Mouse (Mus musculus) lung, postnatal 25 days (tissue): ENCODE measurements around the gene Ap2b1.
A peak's percentile ranks its signal among the peaks of the same experiment; 100 is the strongest.

Experiments
- DNase-seq: peaks from one replicate; pipeline ENCODE4 v3.0.0; 2022; ENCODE audit warnings: low spot score

Ap2b1 gene

DNA sequence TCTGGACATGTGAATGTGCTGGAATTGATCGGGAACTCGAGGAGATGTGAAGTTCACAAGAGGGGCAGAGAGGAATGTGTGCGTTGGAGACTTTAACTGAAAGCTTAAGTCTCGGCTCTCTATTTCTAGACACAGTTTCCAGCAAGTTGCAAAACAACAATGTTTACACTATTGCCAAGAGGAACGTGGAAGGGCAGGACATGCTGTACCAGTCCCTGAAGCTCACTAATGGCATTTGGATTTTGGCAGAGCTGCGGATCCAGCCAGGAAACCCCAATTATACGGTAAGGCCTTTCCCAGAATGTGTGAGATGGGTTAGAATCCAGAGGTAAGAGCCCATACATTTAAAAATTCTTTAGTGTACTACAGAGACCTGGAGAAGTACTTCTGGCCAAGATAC, 98.8 kb downstream of the Ap2b1 start:
- DNase-seq, result peak; percentile 42

- DNase-seq, result no peak
Observed at GRCm38 (mm10) chr11:83398724-83399123, 99.9 kb downstream of the Ap2b1 start.

DNA sequence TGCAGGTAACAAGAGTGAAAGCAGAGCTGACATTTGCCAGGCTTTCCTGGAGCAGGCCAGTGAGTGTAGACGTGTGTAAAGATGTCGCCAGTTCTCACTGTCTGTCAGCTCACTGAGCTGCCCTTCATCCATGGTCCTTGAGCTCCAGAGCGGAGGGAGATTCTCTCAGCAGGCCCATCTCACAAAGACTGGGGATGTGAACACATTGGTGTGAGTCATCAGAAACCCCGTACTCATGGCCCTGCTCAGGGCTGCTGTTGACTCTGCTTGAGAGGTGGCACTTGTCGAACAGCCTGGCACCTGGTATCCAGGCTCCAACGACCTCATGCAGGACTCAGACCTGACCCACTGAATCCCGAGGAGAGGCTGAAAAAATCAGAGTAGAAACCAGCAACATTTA, 105.0 kb downstream of the Ap2b1 start:
- DNase-seq, result no peak

DNA sequence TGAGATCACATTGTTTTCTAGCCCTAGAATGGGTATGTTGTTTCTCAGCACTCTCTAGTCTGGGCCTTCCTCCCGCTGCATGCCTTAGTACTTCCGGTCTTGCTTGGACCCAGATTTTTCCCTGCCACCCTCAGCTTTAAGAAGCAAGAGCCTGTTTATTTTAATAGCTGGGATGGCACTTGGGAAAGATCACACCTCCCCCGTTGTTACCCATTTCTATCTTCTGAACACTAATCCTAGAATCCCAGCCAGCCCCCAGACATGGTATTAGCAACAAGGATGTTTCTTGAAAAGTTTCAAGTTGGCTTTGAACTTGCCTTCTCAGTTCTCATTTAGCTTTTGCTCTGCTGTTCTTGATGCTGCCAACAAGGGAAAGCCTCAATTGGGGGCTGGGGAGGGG, 107.6 kb downstream of the Ap2b1 start:
- DNase-seq, result no peak

DNA sequence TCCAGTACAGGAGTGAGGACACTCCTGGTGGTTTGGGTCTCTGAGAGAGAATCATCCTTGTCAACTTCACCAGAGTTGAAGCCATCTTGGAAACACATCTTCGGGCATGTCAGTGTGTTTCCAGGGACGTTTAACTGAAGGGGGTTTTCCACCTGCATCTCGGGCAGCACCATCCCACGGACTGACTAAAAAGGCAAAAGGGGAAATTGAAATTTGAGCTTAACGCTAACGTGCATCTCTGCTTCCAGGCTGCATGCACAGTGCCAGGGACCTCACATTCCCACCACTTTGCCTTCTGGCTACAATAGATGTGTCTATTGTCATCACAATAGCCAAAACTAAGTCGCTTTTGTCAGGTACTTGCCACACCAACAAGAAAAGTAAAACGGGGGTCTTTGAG, 109.4 kb downstream of the Ap2b1 start:
- DNase-seq, result no peak

DNA sequence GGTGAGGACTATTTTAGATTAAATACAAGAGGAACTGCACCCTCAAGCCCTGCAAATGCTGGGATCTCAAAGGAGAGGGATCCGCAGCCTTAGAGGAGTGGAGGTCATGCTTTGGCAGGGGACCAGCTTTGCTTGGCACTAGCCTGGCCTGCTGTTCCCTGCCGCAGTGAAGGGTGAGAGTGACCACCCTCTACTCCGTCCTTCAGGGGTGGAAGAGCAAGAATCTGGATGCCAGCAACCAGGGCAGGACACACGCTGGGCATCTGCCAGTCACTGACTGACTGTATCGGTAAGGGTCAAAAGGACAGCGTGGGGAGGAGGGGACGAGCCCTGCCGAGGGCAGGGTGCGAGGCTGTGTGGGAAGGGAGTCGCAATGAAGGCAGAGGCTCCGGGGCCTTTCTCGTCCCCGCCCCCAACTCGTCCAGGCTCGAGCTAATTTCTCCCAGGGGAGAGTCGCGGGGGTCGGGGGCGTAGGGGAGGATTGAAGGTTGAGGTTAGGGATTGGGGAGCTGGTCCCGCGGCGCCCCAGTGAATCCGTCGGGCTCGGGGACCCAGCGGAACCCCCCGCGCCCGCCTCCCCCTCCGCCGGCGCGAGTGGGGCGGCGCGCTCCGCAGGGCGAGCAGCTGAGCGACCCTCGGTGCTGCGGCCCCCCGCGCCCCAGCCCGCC, 110.4 kb downstream of the Ap2b1 start, which contains the start of gene Rasl10b:
Rasl10b (plus strand) TSS at position 51 of the 668 bp plus-strand sequence.
- no peak for DNase-seq

DNA sequence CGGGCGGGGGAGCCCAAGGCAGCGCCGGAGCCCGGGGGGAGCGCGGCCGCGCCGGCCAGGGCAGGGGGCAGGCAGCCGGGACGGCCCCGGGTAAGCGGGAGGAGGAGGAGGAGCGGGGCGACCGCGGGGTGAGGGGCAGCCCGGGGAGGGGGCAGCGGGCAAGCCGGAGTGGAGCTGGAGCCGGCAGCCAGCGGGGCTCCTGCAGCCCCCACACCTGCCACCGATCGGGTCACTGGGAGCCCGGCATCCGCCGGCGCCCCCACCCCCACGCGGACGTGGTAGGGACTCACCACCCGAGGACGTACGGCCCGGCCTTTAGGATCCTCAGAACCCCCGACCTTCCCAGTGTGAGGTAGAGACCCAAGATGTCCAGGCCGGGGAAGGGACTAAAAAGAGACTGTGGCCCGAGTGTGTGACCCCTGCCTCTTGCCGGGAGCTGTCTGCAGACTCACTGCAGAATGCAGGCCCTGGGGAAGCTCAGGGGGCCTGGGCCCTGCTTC, 111.0 kb downstream of the Ap2b1 start:
- no peak for DNase-seq

DNA sequence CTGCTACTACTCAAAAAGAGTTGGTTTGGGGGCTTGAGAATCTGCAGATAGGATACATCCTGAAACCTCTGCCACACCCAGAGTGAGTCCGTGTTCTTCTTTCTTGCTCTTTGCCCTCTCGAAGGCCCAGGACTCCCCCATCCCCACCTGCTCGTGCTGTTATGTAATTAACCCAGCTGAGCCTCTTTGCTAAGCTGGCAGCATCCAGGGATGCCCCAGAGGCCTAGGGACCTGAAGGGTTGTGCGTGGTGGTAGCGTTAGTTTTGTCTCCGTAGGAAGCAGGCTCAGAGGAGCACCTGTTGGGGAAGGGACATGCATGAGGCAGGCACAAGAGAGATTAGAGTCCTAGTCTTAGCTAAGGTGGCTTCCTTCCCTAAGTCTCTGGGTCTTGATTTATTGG, 111.7 kb downstream of the Ap2b1 start:
- DNase-seq, result no peak

- peak; percentile 57 for DNase-seq
Observed at GRCm38 (mm10) chr11:83417080-83417479, 118.3 kb downstream of the Ap2b1 start.

GRCm38 (mm10) chr11:83417708-83418107, 118.9 kb downstream of the Ap2b1 start:
- DNase-seq, result no peak

- DNase-seq, result no peak
Observed at GRCm38 (mm10) chr11:83418566-83418965, 119.7 kb downstream of the Ap2b1 start.

DNA sequence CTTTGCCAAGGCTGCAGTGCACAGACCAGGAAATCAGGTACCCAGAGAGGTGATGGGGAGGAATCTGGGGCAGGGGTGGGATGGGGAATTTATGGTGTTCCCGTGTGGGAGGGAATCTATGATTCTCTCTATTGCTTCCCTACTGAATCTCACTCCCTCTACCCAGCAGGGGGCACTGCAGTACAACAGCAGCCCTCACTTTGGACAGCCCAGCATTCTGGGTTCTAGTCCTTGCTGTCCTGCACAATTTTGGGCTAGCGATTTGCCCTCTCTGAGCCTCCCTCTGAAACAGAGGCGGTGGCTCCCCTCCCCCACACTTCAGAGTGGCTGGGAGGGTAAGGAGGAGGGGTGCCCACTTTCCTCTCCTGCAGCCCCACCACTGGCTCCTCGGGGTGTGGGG, 121.5 kb downstream of the Ap2b1 start:
- DNase-seq, result no peak

GRCm38 (mm10) chr11:83421305-83421704, 122.5 kb downstream of the Ap2b1 start:
- peak; percentile 56 for DNase-seq

- DNase-seq, result peak; percentile 71
Observed at GRCm38 (mm10) chr11:83424681-83425080, 125.9 kb downstream of the Ap2b1 start.

GRCm38 (mm10) chr11:83426964-83427363, 128.1 kb downstream of the Ap2b1 start:
- DNase-seq, result peak; percentile 31

- DNase-seq, result no peak
Observed at GRCm38 (mm10) chr11:83429355-83429754, 130.5 kb downstream of the Ap2b1 start, which contains the start of gene Gas2l2. TSS of gene Gas2l2 (minus strand) at chr11:83429455.

- no peak for DNase-seq
Observed at GRCm38 (mm10) chr11:83432533-83432932, 133.7 kb downstream of the Ap2b1 start.

DNA sequence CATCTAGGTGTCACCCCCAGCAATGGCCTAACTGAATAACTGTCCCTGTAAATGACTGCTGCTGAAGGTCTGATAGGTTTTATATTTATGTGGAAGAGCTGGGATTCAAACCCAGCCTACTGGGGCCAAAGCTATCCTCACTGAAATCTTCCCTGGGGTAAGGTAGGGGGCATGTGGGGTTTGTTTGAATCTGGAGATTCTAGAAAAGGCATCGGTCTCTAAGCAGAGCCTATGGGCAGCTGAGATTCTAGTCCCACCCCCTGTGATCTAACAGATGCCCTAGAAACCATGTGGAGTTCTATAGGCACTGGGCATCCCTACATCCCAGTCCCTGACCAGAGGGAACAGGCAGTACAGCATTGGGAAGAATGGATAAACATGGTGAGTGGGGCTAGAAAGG, 138.6 kb downstream of the Ap2b1 start, which contains the start of gene 1700020L24Rik:
1700020L24Rik (plus strand) TSS at position 301 of the 400 bp plus-strand sequence.
- DNase-seq, result no peak

- no peak for DNase-seq
Observed at GRCm38 (mm10) chr11:83439426-83440060, 140.7 kb downstream of the Ap2b1 start.

DNA sequence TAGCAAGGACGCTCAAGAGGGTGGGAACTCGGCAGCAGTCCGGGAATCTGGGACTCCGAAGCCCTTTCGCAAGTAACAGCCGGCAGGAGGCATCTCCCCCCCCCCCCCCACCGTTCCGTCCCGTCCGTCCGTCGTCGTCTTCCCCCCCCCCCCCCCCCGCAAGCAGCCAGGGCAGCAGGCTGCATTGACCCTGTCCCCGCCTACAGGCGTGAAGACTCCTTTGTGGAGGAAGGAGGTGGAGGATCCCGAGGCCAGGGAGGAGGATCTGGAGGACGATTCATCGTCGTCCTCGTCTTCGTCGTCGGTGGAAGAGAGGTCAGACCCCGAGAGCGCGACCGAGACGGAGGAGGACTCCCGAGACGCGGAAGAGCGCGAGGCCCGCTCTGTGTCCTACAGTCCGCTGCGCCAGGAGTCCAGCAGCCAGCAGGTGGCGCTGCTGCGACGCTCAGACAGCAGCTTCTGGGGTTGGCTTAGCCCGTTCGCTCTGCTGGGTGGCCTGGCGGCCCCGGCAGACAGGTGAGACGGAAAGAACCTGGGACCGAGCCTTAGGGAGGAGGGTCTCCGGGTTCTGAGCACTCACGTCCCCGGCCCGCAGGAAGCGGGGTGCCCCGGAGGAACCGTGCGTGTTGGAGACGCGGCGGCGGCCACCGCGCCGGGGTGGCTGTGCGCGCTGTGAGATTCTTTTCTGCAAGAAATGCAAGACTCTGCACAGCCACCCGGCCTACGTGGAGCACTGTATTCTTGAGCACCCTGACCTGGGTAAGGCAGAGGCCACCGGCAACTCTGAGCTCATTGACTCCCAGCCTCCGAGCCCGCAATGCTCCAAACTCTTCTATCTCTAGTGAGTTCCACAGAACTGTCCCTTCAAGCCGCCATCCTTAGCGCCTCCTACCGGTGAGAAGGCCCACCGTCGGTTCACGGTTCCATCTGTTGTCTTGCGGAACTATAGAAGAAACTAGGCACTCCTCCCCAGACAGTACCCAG, 141.5 kb downstream of the Ap2b1 start:
- peak; percentile 88 for DNase-seq

- no peak for DNase-seq
Observed at GRCm38 (mm10) chr11:83441235-83441634, 142.4 kb downstream of the Ap2b1 start.

GRCm38 (mm10) chr11:83442596-83443267, 143.9 kb downstream of the Ap2b1 start:
- DNase-seq, result peak; percentile 80
